Mouse (Mus musculus): ENCODE results near the gene Cyp2ab1. TPM values are rescaled to one million over a fixed set of nuclear protein-coding genes. Genes with fewer than 3 reads are reported as not detected.

The Cyp2ab1 gene
- polyA plus RNA-seq (2015; fragmentation: Nextera tagmentation; extraction: Ambion mirVana), result 0.08 TPM in 1 of 2 replicates, not detected in the other

DNA sequence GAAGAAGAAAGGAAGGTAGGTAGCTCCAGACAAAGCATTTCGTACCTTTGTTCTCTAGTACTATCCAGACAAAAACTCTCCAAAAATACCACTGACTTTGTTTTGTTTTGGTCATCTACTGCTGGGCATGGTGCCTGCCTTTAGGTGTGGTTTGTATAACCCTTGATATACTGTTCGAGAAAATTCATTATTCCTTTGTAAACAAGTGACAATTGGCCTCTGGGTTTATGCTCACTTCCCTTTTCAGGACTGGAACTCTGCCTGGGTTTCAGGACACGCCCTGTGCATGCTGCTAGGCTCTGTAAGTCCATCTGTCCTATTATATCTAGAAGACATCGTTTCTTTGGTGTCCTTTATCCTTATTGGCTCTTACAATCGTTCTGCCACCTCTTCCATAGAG, at the start of gene Cyp2ab1:
Cyp2ab1 (minus strand) TSS at position 119 of the 400 bp plus-strand sequence.

DNA sequence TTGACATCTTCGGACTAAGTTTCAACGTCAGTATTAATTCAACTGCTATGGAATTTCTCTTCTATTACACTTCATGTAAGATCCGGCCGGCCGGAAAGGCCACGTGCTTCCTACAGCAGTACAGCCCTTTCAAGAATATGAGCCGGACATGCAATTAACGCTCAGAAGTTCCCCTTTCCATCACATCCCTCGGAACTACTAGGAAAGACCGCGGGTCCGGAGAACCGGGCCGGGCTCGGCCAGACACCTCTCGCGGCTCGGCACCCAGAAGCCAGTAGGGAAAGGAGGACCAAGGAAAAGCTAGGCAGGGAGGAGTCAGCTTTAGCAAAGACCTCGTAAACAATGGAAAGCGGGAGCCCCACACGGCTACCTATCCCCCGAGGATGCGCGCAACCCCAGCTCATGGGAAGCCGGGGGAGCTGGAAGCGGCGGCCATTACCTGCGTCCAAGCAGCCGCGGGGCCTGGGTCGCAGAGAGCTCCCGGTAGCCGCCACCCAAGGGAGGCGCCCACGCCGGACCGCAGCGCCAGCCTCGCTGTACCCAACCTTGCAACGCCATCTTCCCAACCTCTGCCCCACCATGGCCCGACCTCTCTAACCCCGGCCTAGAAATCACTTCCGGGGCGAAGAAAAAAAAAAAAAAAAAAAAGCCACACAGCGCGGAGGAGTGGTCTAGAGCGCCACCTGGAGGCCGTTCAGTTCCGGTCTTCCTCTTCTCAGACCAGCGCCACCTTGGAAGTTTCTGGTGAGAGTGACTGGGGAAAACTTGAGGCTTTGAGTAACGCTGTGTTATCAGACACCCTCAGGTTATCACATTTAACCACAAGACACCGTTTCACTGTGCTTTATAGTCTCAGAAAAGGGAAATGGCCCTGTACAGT, 23.2 kb downstream of the Cyp2ab1 start, which contains the start of gene Parl:
Parl (minus strand) TSS at position 618 of the 880 bp plus-strand sequence.

Other genes starting within 250 kb of the Cyp2ab1 start
- gene Klhl24, start 227.9 kb downstream of the Cyp2ab1 start, polyA plus RNA-seq (2015; fragmentation: Nextera tagmentation; extraction: Ambion mirVana), result 27.7 and 39.3 TPM in 2 replicates
- gene Yeats2, start 184.3 kb downstream of the Cyp2ab1 start, polyA plus RNA-seq (2015; fragmentation: Nextera tagmentation; extraction: Ambion mirVana), result 8.0 and 12.0 TPM in 2 replicates
- gene Map6d1, start 84.0 kb downstream of the Cyp2ab1 start, polyA plus RNA-seq (2015; fragmentation: Nextera tagmentation; extraction: Ambion mirVana), result 0.30 and 1.2 TPM in 2 replicates
- gene Parl, start 23.0 kb downstream of the Cyp2ab1 start, polyA plus RNA-seq (2015; fragmentation: Nextera tagmentation; extraction: Ambion mirVana), result 69.3 and 116 TPM in 2 replicates
- gene Abcc5, start 101.0 kb upstream of the Cyp2ab1 start, polyA plus RNA-seq (2015; fragmentation: Nextera tagmentation; extraction: Ambion mirVana), result 32.8 and 40.6 TPM in 2 replicates
- gene Eif2b5, start 173.4 kb upstream of the Cyp2ab1 start, polyA plus RNA-seq (2015; fragmentation: Nextera tagmentation; extraction: Ambion mirVana), result 60.8 and 62.9 TPM in 2 replicates
- gene Dvl3, start 191.6 kb upstream of the Cyp2ab1 start, polyA plus RNA-seq (2015; fragmentation: Nextera tagmentation; extraction: Ambion mirVana), result 14.3 and 18.0 TPM in 2 replicates
- 460 and 512 TPM in 2 replicates for gene Ap2m1, start 210.1 kb upstream of the Cyp2ab1 start, polyA plus RNA-seq (2015; fragmentation: Nextera tagmentation; extraction: Ambion mirVana)
- gene Abcf3, start 223.2 kb upstream of the Cyp2ab1 start, polyA plus RNA-seq (2015; fragmentation: Nextera tagmentation; extraction: Ambion mirVana), result 41.1 and 47.2 TPM in 2 replicates

All from adrenal gland, postnatal 0 days (tissue).